Mouse (Mus musculus): ENCODE data around the gene Triap1. TPM values are rescaled to one million over a fixed set of nuclear protein-coding genes. Genes with fewer than 3 reads are reported as not detected.

Triap1 gene
- total RNA-seq, 2 experiments from 2014 or later: 26.9 to 28.4 TPM

DNA sequence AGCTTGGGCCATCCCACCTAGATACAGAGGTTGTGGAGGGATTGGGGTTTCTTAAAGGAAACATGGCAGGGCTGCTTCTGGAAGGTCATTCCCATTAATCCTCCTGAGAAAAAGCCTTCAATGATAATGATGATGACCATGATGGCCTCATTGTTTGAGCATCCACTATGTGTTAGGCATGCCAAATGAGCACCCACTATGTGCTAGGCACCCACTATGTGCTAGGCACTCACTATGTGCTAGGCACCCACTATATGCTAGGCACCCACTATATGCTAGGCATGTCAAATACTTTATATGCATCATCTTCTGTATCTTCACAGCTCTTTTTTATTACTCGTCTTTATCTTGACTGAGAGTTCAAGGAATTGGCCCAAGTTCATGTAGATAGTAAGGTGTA is 51.9 kb downstream of the Triap1 start:
- DNase-seq: no peak

Other genes with a start within 250 kb of the Triap1 start
- not detected for gene Gm10401, start 242.9 kb upstream of the Triap1 start, total RNA-seq (2021)
- 100 to 1,000 TPM; 230 to 252 TPM for gene Acads, start 221.9 kb upstream of the Triap1 start, total RNA-seq (2021)
- gene Unc119b, start 206.2 kb upstream of the Triap1 start, total RNA-seq (2021): 10 to 100 TPM; 19.3 to 20.2 TPM
- 10 to 100 TPM; 81.5 to 82.4 TPM for gene Mlec, start 183.0 kb upstream of the Triap1 start, total RNA-seq (2021)
- 1 to 10 TPM; 1.8 to 2.0 TPM for gene Cabp1, start 146.8 kb upstream of the Triap1 start, total RNA-seq (2021)
- 10 to 100 TPM; 35.6 to 37.4 TPM for gene Pop5, start 105.4 kb upstream of the Triap1 start, total RNA-seq (2021)
- gene Rnf10, start 68.3 kb upstream of the Triap1 start, total RNA-seq (2021): 100 to 1,000 TPM; 373 to 434 TPM
- 100 to 1,000 TPM; 150 to 174 TPM for gene Coq5, start 61.6 kb upstream of the Triap1 start, total RNA-seq (2021)
- 10 to 100 TPM; 95.3 to 98.8 TPM for gene Dynll1, start 40.2 kb upstream of the Triap1 start, total RNA-seq (2021)
- gene Srsf9, start 14.0 kb upstream of the Triap1 start, total RNA-seq (2021): 10 to 100 TPM; 18.2 to 19.2 TPM
- 10 to 100 TPM; 17.2 to 18.0 TPM for gene Gatc, start within 50 bp of the Triap1 start, total RNA-seq (2021)
- gene Cox6a1, start 7.8 kb downstream of the Triap1 start, total RNA-seq (2021): 100 to 1,000 TPM; 273 to 280 TPM
- under 1 TPM; 0.40 to 0.67 TPM for gene Msi1, start 88.4 kb downstream of the Triap1 start, total RNA-seq (2021)
- gene Pla2g1b, start 125.0 kb downstream of the Triap1 start, total RNA-seq (2021): not detected
- 10 to 100 TPM; 13.6 to 19.5 TPM for gene Sirt4, start 143.5 kb downstream of the Triap1 start, total RNA-seq (2021)
- 10 to 100 TPM; 34.0 to 35.1 TPM for gene Pxn, start 165.5 kb downstream of the Triap1 start, total RNA-seq (2021)
- gene Rplp0, start 218.2 kb downstream of the Triap1 start, total RNA-seq (2021): 100 to 1,000 TPM; 624 to 648 TPM
- 10 to 100 TPM; 39.1 to 41.5 TPM for gene Gcn1l1, start 224.0 kb downstream of the Triap1 start, total RNA-seq (2021)